Mouse (Mus musculus): ENCODE results near the gene Epb41l3.

DNA sequence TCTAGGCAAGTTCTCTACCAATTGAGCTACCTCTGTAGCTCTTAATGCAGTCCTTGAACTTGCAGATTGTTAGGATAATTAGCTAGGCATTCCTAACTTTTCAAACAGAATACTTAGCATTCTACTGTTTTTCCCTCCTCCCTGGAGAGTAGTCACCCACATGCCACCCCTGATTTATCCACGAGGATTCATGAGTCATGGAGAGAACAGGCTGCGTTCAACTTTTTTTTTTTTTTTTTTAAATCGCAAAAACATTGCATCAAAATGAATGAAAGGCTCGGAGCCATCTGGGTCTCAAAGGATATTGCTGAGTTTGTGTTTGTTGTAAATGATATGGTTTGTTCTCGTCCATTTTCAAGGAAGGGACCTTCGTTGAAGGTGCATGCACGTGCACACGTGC lies 79.6 kb downstream of the Epb41l3 start:
- TF ChIP-seq CTCF (IDR thresholded peaks at IDR 0.05; ENCODE audit: low read depth) = no peak
- TF ChIP-seq EP300 (optimal IDR thresholded peaks at IDR 0.05) = no peak

Measured in stomach, postnatal 0 days (tissue).